Mouse (Mus musculus) gastrocnemius, postnatal 14 days (tissue): ENCODE results near the gene Ubac2. TPM values are rescaled to one million over a fixed set of nuclear protein-coding genes. Genes with fewer than 3 reads are reported as not detected.

Experiments used
- DNase-seq: peaks from one replicate; pipeline ENCODE4 v3.0.0; 2021; ENCODE audit warnings: mixed read lengths
- intact Hi-C: fragments of 180-260 bp; cut with DNase I; formaldehyde crosslinking; loops from one replicate; pipeline ENCODE4 v1.15.1; 2025; ENCODE audit warnings: low total_unique reads
- total RNA-seq, 2 experiments: library from RNA; stranded (reverse); gene quantifications; 2 replicates each; pipeline ENCODE4 v1.2.3; 2021

Gene Ubac2
- total RNA-seq, 2 experiments from 2014 or later, result 18.2 to 20.8 TPM

DNA sequence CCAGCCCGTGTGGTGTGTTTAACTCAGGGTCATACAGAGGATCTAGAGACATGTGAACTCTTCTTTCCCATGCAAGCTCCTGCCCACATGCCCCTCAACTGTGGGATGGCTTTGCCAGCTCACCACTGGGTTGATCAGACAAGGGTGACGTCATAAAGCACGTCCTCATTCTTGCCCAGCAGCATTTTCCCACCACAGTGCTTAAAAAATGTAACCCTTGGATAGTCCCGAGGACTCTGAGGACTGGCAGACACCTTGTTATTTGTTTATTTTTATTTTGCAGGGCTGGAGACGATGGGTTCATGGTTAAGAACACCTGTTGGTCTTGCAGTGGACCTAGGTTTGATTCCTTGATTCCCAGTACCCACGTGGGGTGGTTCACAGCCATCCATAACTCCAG is 112.5 kb downstream of the Ubac2 start:
- DNase-seq, result no peak

DNA sequence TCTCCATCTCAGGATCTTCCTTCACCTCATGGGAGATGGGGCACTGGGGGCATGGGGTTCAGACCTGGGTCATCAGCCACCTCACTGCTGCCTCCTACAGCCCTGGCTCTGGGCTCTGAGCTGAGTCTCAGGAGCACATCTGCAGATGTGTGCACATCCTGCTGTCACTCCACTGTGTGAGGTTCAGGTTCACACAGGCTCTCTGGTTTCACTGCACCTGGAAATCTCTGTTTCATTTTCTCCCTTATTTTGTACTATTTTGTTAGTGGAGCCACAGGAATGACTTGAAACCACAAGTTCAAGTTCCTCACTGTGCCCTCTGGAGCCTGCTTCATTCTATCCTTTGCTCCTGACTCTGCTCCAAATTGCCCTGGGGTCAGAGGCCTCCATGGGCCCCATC is 113.5 kb downstream of the Ubac2 start:
- no peak for DNase-seq
- intact Hi-C loops, result no loop called here

More for the DNA sequence above, 112.5 kb downstream of the Ubac2 start:
- intact Hi-C loops, result no loop called here

DNA sequence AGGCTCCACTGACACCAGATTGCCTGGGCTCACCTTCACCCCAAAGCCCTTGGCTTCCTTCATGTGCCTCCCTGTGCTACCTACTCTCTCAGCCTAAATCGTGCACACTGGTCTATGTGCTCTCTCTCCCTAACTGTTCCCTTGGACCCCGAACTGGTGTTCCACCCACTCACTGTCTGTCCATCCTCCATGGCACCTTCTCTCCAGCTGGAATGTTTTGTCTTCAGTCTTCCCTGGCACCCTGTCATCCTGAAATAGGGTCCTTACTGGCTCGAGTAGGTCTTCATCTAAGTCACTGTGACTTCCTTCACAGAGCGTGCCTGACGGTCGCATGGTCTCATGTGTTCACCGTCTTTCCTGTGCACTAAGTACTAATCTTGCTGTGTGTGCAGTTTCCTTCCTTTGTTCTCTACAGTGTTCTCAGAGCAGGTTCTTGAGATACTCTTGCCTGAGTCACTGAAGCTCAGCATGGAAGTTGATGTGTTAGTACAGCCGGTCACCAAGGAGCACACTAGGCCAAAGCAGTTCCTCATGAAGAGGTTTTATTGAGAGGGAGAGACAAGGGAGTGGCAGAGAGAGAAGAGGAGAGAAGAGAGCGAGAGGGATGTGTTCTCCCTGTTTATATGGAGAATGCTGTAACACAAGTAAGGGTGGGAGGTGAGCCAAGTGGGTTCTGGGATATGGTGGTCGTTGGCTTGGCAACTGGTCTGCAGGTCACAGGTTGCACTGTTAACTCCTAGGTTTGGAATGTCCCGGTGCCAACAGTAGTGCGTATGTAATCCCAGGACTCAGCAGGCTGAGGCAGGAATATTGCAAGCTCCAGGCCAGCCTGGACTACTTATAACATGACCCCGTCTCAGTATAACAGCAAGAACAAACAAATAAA is 114.2 kb downstream of the Ubac2 start:
- no peak for DNase-seq
- intact Hi-C loops, result no loop called here

DNA sequence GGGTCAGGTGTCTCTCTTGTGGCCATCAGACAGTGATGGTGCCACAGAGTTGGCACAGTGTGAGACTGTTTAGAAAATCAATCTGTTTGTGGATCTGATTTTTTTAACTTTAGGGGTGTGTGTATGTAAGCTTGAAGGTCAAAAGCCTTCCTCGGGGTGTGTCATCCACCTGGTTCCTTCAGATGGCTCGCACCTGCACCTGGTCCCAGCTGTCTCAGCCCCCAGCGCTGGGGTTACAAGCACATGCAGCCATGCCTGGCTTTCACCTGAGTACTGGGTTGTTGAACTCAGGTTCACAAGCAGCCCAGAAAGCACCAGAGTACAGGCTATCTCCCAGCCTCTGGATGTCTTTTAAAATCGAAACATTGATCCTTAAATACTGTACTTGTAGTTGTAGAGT is 115.2 kb downstream of the Ubac2 start:
- intact Hi-C loops, result no loop called here

DNA sequence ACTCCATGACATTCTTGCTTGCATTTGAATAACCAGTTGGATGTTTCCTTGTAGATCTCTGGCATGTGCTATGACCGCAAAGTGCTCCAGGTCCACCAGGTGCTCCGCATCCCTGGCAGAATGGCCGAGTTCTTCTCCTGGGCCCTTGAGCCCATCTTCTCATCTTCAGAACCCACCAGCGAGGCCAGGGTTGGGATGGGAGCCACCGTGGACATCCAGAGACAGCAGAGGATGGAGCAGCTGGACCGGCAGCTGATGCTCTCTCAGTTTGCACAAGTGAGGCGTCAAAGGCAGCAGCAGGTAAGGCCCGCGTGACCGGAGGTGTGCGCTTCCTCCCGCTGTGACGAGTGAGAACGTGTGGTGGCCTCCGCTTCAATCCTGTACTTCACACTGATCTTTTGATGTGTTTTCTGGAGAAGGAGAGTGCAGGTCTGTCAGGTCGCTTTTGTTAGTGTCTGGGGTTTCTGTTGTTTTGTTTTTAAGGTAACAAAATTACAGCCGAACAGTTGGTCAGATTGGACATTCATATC is 115.8 kb downstream of the Ubac2 start:
- DNase-seq, result no peak
- intact Hi-C loops, result no loop called here

More for the DNA sequence above, 115.2 kb downstream of the Ubac2 start:
- DNase-seq, result no peak

DNA sequence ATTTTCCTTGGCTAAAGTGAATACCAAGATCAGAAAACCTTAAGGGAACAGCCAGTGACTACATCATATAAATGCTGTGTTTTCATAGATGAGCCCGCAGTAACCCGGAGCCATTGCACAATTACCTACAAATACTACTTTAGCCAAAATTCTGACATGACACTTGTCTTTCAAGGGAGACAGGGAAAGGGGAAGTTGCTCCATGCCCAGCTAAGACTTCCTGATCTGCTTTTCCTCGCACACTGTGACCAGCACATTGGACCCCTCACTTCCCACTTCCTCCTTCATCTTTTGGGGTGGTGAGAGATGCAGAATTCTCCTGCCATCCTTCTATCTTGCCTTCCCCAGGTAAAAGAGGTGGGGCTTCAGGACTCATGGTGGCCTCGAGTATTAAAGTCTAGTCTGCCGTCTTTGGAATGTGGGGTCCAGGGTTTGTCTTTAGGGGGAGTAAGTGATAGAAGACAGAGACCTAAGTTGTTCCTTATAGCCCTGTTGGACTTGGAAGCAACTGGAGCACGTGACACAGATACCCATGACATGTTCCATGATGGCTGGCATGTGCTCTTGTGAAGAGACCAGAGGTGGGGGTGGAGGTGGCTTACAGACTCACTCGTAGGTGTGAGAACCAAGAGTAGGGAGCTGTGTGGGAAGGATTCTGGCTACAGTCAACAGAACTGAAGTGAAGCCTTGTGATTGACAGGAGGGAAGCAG is 116.6 kb downstream of the Ubac2 start:
- DNase-seq, result no peak
- intact Hi-C loops, result no loop called here

DNA sequence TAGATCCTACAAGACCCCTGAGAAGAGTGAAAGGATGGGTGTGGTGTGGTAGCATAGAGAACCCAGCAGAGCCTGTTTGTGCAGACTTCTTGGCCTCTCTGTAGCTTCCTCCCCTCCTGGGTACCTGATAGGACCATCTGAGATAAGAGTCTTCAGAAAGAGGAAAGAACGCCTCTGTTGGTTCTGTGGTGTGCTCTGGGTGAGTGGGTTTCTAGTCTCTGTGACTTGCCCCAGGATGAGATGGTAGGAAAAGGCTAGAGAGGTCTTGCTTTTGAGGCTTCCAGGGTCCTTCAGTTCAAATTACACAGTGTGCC is 117.1 kb downstream of the Ubac2 start:
- no peak for DNase-seq
- intact Hi-C loops, result no loop called here

DNA sequence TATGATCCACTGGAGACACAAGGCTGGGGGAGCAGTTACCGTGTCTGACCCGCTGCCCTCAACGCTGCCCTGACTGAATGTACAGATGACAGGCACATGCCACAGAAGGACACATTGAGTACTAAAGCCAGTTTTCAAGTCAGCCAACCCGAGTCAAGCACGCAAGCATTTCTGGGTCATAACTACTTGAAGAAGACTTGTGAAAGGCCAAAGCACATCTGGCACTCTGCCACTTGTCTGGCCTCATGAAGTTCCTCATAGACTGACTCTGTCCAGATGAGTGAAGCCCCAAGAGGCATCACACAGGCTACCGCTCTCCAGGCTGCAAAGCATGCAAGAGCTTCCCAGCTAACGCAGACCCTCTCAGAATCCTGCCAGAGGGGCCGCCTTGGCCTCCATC is 118.4 kb downstream of the Ubac2 start:
- peak; percentile 70 for DNase-seq
- intact Hi-C loops, result no loop called here

DNA sequence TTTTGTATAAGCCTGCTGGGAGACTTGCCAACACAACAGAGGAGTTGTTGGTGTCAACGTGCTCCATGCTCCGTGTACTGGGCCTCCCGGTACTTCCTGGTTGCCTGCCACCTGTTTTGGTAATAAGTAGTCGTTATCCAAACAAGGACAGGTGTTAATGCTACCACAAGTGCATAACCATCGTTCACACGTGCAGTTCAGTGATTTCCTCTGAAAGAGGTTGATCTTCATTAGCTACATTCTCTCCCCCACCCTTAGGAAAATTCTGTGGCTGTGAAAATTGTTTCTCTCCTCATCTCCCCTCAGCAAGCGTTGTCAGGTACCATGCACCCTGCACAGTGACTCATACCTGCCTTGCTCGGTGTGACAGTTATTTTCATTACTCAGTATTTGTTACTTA is 121.0 kb downstream of the Ubac2 start:
- intact Hi-C loops, result no loop called here
- no peak for DNase-seq

DNA sequence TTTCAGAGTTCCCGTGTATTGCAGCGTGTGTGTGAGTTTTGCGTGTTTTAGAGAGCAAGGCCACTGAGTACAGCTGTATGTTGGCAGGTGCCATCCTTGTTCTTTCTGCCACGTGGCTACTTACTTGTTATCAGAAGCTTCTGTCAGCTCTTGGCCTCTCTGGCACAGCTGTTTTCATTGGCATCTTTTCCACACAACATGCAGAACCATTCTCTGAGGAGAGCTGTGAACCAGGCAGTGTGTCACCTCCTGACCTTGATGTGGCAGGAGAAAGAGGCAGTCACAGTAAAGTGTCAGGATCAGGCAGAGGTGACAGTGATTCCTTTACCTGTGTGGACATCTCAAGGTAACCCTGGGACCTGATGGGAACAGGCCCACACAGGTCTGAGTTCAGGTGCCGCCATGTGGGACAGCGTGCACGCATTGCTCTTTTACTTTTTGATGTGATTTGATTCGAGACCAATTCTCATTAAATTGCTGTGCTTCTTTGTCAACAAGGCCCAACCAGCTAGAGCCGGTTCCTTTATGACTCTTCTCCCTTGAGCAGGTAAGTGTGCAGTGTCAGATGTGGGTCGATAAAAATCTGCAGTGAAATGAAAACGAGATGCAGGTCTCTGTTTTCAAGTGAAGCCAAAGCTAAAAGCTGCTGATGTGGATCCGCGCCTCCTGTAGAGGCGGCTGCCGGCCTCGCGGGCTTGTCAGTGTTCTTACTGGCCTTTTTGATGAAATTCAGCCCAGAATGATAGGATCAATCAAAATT is 122.1 kb downstream of the Ubac2 start:
- DNase-seq, result no peak
- intact Hi-C loops, result no loop called here

DNA sequence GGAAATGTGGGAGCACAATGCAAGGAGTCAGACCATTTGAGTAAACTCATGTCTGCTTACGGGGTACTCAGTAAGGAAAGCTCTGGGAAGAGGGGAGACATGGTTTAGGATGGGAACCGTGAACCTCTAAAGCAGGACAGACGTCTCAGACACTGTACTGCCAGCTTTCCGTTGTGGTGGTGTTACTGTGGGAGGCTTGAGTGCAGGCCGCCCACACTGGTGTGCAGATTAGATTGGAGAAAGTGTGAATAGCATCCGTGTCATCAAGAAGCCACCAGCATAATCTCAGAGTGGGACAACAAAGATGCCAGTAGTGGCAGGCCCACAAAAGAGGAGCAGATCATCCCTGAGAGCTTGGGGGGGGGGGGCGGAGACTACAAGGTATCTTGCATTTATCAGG is 123.8 kb downstream of the Ubac2 start:
- intact Hi-C loops, result no loop called here

DNA sequence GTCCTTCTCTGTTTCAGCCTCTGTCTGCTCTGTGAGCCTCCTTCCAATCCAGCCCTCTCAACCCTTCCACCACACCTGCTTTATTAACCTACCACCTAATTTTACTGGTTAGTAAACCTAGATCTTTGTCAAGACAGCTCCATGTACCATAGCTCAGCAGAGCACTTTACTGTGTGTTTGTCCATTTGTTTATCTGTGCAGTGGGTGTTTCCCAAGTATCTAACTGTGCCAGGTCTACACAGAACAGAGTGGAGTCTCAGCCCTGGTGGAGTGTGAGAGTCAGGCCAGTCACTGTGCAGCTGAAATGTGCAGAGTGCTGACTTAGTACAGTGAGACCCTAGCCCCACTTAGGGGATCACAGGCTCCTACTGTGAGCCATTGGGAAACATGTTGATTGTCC is 125.4 kb downstream of the Ubac2 start:
- intact Hi-C loops, result no loop called here
- no peak for DNase-seq

More for the DNA sequence above, 123.8 kb downstream of the Ubac2 start:
- no peak for DNase-seq

DNA sequence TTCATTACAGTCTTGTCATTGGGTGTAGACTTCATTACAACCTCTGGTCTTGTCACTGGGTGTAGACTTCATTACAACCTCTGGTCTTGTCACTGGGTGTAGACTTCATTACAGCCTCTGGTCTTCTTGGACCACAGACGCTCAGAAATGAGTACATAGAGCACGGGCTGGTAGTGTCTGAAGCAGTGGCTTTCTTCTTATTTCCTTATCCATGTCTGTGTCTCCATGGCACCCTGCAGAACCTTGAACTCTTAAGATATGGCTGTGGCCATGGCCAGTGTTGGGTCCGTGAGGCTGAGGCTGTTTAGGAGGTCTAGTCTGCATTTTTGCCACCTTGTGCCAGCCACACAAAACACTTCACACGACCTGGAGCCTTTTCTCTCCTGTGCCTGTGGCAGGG is 129.8 kb downstream of the Ubac2 start:
- DNase-seq, result no peak
- intact Hi-C loops, result no loop called here

DNA sequence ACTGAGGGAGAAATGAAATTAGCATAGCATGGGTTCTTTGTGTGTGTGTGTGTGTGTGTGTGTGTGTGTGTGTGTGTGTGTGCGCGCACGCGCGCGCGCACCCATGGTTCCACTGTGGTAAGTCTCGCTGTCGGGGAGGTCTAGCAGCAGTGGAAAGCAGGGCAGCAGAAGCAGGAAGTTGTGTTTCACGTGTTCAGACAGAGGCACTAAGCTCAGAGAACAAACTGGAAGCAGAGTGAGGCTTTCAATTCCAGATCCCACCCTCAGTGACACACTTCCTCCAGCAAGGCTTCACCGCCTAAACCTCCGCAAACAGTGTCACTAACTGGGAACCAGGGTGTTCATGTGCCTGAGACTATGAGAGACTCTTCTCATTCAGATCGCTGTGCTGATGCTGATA is 131.1 kb downstream of the Ubac2 start:
- intact Hi-C loops, result no loop called here
- DNase-seq, result no peak

DNA sequence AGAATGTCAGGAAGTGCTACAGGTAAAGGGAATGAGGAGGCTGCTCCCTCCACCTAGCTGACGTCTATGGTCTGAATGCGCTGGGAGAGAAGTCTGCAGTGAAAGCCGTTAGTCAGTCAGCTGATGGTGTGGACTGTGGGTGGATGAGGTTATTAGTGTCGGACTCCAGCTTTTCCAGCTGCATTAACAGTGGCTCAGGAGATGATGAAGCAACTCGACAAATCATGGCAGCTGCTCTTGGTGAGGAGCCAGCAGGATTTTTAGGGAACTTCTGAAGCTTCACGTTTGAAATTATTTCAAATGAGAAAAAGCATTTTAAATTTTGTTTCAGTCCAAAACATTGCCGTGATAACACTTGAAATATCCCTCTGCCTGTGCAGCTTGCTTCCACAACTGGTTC is 131.9 kb downstream of the Ubac2 start:
- DNase-seq, result peak; percentile 49
- intact Hi-C loops, result no loop called here

DNA sequence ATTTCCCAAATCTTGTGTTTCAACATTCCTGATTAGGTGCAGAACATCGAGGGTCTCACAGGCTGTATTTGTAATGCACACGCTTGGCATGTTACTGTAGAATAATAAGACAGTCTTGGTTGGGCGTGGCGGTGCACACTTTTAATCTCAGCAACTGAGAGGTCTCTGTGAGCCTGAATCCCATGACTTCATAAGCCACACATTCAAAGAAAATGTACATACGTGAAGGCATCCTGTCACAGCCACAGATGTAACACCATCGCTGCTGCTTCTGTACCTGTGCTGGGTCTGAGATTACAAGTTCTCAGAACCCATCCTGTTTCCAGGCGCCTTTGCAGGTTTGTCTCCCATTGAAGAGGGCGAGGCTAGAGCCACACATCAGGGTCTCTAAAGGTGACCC is 133.3 kb downstream of the Ubac2 start:
- intact Hi-C loops, result no loop called here

DNA sequence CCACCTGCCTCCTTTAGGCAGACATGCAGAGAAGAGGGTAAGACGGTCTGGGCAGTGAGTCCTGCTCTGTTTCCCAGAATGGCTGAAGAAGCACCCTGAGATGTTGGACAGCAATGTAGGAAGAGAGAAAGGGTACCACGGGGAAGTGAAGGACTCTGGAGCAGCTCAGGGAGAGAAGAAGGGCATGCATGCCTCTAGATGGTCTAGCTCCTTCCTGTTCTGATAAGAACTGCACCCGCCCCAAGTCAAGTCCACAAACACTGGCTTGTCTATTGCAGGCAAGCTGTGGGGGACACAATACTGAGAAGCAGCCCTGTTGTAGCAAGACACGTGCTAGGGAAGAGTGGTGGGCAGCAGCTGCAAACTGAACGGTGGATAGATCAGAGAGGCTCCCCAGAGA is 133.8 kb downstream of the Ubac2 start:
- no peak for DNase-seq
- intact Hi-C loops, result no loop called here

More for the DNA sequence above, 133.3 kb downstream of the Ubac2 start:
- no peak for DNase-seq

DNA sequence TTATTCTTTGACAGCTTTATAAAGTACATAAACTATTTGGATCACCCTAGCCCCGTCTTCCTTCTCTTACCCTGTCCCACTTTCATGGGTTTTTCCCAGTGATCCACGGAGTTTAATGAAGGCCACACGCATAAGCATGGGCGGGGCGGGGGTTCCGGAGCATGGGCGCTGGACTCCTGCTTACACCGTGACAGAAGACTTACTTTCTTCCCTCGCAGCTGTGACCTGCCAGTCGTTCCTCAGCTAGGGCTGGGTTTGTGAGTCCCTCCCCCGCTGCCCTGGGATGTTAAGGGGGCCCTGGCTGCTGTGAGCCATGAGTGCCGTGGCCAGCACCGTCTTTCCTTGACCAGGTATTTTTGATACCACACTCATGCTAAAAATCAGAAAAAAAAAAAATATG is 134.4 kb downstream of the Ubac2 start:
- intact Hi-C loops, result no loop called here
- DNase-seq, result no peak

DNA sequence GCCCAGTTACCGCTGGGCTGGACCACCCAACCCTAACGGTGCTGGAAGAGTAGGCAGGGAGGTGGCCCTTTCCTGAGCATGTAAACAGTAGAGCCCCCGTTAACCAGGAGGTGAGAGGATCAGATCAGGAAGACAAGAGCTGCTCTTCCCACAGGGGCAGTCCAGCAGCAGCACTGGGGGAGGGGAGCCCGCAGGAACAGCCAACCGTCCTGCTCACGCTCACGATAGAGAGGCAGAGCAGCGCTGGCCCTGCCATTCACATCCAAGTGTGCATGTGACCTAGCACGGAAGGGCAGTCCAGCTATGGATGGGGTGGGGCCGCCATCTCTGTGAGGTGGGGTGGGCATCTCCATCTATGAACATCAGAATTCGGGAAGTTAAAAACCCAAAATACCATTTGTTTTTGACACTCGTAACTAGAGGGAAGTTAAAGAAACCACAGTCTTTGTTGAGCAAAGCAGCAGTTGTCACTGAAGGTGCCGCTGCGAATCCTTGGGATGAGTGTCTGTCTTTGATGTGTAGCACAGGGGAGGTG is 135.1 kb downstream of the Ubac2 start:
- intact Hi-C loops, result no loop called here
- DNase-seq, result peak; percentile 35

DNA sequence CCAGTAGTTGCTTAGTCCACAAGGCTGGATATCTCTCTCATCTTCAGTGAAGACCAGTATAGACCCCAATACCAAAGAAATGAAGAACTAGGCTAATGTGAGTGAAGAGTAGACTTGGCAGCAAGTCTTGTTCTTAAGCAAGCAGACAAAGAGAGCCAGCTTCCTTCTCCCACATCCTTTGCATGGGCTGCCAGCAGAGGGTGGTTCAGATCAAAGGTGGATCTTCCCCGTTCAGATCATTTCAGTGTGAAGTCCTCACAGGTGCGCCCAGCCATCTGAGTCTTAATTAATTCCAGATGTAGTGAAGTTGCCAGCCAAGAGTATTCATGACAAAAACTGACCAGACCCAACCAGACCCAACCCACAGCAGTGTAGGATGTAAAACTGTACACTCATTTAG is 139.5 kb downstream of the Ubac2 start:
- no peak for DNase-seq
- intact Hi-C loops, result no loop called here
